In genomic region chr8:126839039-126839711, GRCm38 (mm10) we compare ENCODE assay signal across 8 mouse cellular contexts.
DNase-seq lines count a peak whose midpoint lies in the region; ATAC-seq and TF ChIP-seq lines count a peak whose summit lies in the region.

No protein-coding gene starts in this region.

- H3K9ac ChIP-seq in intestine, embryonic 15.5 days: 0 out of 2 replicates have a peak overlapping the region, but pooled peaks have one; percentile 17
- no peak overlapping the region; the same call in none of the 2 replicates for H3K9ac ChIP-seq in liver, embryonic 16.5 days (ENCODE audit: low read depth, low read length)

- ATAC-seq in intestine, embryonic 15.5 days: peak; percentile 55
- ATAC-seq in liver, embryonic 16.5 days (ENCODE audit: low read depth): peak; percentile 78

- no peak overlapping the region for H3K4me3 ChIP-seq in bone marrow, adult 2 months (replicated peaks; ENCODE audit: control insufficient read depth, low read depth, low read length)
- H3K4me3 ChIP-seq in intestine, embryonic 15.5 days (replicated peaks): no peak overlapping the region
- H3K4me3 ChIP-seq in liver, embryonic 16.5 days (ENCODE audit: low read depth, low read length): no peak overlapping the region
- 0 out of 2 replicates have a peak overlapping the region, but pooled peaks have one; percentile 1 for H3K4me3 ChIP-seq in olfactory bulb, adult 2 months (ENCODE audit: insufficient read depth, low read depth, low read length)

- H3K36me3 ChIP-seq in intestine, embryonic 15.5 days: no peaks in the 10 kb centered on the region
- H3K36me3 ChIP-seq in liver, embryonic 16.5 days (ENCODE audit: control insufficient read depth, insufficient read depth): no peaks in the 10 kb centered on the region

- H3K9me3 ChIP-seq in intestine, embryonic 15.5 days: no peaks in the 10 kb centered on the region
- no peaks in the 10 kb centered on the region for H3K9me3 ChIP-seq in liver, embryonic 16.5 days (replicated peaks; ENCODE audit: control insufficient read depth, low read length)

- peak; percentile 13; the same call in 1 of the 2 replicates for TF ChIP-seq CTCF in bone marrow, adult 2 months (IDR thresholded peaks at IDR 0.05; ENCODE audit: control insufficient read depth, insufficient read depth, low read length)
- no peak for TF ChIP-seq CTCF in olfactory bulb, adult 2 months (IDR thresholded peaks at IDR 0.05; ENCODE audit: insufficient read depth, low read depth, low read length)

- no peak for TF ChIP-seq POLR2A in bone marrow, adult 2 months (IDR thresholded peaks at IDR 0.05; ENCODE audit: borderline replicate concordance, control insufficient read depth, low read depth, low read length)
- TF ChIP-seq POLR2A in olfactory bulb, adult 2 months (IDR thresholded peaks at IDR 0.05; ENCODE audit: insufficient read depth, low read depth, low read length): no peak

- DNase-seq in frontal cortex, adult 2 months (ENCODE audit: extremely low spot score in 1 of 2, low spot score in 1 of 2): peak; percentile 21 to 23
- no peak for DNase-seq in frontal cortex, postnatal 14 days (ENCODE audit: low spot score in 2 of 2)
- DNase-seq in forelimb bud, embryonic 11.5 days (ENCODE audit: low read depth, low spot score): peak; percentile 86
- no peak for DNase-seq in left cerebral cortex, adult 8-10 months (ENCODE audit: low spot score in 2 of 2)

- peaks cover 21% of the 10 kb centered on the region for H3K4me1 ChIP-seq in bone marrow, adult 2 months (ENCODE audit: control insufficient read depth, insufficient read depth, low read length)
- H3K4me1 ChIP-seq in intestine, embryonic 15.5 days (replicated peaks): peaks cover 35% of the 10 kb centered on the region
- peaks cover 28% of the 10 kb centered on the region for H3K4me1 ChIP-seq in liver, embryonic 16.5 days (ENCODE audit: control insufficient read depth, low read depth, low read length)
- H3K4me1 ChIP-seq in olfactory bulb, adult 2 months (ENCODE audit: control insufficient read depth, insufficient read depth, low read length): peaks cover 15% of the 10 kb centered on the region

- no peaks in the 10 kb centered on the region for H3K27me3 ChIP-seq in intestine, embryonic 15.5 days (replicated peaks)
- no peaks in the 10 kb centered on the region for H3K27me3 ChIP-seq in liver, embryonic 16.5 days (ENCODE audit: control insufficient read depth, insufficient read depth, low read depth, low read length)

- peak overlapping the region; percentile 74 for H3K27ac ChIP-seq in bone marrow, adult 2 months (ENCODE audit: control insufficient read depth, insufficient read depth, low read depth, low read length, poor library complexity)
- H3K27ac ChIP-seq in intestine, embryonic 15.5 days: peak overlapping the region; percentile 83
- H3K27ac ChIP-seq in liver, embryonic 16.5 days (ENCODE audit: low read length): peak overlapping the region; percentile 73
- H3K27ac ChIP-seq in olfactory bulb, adult 2 months (ENCODE audit: insufficient read depth, low read depth, low read length): peak overlapping the region; percentile 94

- 25% methylated on average over 8 of the region's 8 CpGs for WGBS in bone marrow, adult 2 months
- 1% methylated on average over 8 of the region's 8 CpGs for WGBS in intestine, embryonic 15.5 days
- 16% methylated on average over 8 of the region's 8 CpGs for WGBS in liver, embryonic 16.5 days (ENCODE audit: insufficient replicate concordance)
- WGBS in olfactory bulb, adult 2 months: 4% methylated on average over 8 of the region's 8 CpGs

- peak overlapping the region; percentile 37 for H3K4me2 ChIP-seq in intestine, embryonic 15.5 days (replicated peaks)
- 0 out of 2 replicates have a peak overlapping the region, but pooled peaks have one; percentile 30 for H3K4me2 ChIP-seq in liver, embryonic 16.5 days (ENCODE audit: low read depth, low read length)

Comparison
In these comparisons a context has a peak if more than half of its experiments do, and no peak if none do; other contexts are left out.
1. DNase-seq: peak in frontal cortex, adult 2 months (2 of 2) and forelimb bud, embryonic 11.5 days (single experiment); none in frontal cortex, postnatal 14 days (0 of 2) and left cerebral cortex, adult 8-10 months (0 of 2).
2. Peak in every context shown above with its lines, with median percentiles within 50 percentile points of each other: H3K27ac ChIP-seq.